Mouse (Mus musculus) frontal cortex, postnatal 25 days (tissue): ENCODE measurements around the gene Adm.
"Not testable (repeated sequence)": the region's sequence is repeated elsewhere in the genome, so short reads cannot be mapped to it uniquely, and the experiment has no call there.

Source experiments
- DNase-seq, 2 experiments: peaks; one replicate each; pipeline ENCODE4 v3.0.0; 2022; ENCODE audit warnings: low spot score in 2 of 2

Gene Adm

DNA sequence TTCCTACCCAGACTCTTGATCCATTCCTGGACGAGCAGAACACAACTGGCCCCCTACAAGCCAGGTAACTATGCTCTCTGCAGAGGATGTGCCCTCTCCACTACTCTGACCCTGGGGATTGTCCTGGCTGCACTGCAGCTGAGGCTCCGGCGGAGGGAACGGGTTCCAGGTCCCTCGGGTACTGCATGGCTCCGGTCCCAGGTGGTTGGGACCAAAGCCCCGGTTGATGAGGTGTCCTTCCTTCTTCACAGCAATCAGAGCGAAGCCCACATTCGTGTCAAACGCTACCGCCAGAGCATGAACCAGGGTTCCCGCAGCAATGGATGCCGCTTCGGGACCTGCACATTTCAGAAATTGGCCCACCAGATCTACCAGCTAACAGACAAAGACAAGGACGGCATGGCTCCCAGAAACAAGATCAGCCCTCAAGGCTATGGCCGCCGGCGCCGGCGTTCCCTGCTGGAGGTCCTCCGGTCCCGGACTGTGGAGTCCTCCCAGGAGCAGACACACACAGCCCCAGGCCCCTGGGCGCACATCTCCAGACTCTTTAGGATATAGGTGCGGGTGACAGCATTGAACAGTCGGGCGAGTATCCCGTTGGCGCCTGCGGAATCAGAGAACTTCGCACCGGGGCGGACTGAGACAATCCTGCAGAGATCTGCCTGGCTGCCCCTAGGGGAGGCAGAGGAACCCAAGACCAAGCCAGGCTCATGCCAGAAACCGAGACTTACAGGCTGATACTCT lies 1.3 kb downstream of the Adm start:
- DNase-seq: peak in 1 of 2 experiments; percentile 23

DNA sequence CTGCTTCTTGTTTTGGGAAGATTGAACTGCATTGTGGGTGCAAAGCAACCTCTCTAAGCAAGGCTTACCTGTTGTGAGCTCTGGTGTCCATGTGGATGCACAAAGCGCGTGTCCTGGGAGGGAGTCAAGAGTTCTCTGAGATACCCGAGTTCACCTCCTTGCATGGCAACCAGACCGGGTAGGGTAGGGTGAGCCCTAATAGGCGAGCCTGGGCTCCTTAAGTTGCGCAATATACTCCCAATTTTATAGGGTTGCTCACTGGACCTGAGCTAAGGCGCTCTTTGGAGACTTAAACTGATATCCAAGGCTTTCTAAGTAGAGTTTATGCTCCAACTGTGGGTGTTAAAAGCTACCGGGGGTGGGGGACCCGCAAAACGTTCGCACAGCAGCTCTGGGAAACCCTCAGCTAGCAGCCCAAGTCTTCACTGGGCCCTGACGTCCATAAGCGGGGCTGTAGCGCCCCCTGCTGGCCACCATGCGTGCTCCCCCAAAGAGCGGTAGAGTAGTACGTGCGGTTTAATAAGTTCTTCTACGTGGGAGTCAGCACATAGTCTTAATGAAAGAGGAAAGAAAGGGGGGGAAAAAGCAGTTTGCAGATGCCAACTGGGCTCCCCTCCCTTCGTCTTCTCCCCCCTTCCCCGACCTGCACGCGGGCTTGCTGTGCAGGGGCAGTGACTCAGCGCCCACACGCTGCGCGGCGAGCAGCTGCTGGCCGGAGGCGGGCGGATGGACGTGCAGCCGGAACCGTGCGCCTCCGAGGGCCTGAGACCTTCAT lies 2.6 kb downstream of the Adm start:
- peak; percentile 68 to 76 for DNase-seq

DNA sequence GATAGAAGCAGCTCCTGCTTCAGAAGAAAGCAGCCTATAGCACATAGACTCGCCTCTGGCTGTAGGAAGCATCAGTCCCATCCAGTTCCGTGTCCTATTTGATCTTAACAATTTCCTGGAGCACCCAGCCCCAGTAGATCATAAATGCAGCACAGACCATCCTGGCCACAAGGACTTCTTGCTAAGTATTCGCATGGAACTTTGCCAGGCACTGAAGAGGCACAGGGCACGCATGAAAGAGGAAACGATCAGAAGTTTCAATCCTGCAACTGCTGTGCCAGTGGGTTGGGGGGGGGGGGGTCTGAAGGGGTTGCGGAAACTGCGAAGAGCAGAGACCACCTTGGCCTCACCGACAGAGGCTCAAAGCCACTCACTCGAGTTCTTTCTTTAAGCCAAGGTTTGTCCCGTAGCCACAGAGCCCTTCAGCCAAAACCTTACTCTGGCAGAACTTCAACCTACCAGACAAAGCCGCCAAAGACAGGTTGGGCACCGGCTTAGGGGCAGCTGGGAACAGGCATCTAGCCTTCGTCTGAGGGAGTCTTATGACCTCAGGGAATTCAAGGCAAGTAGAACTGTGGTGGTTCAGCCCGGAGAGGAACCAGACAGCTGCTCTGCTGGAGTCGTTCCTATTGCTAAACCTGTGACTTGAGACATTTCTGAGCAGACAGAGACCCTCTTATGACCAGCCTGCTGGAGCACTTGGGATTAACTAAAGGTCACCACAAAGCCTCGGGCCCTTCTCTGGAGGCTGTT lies 3.9 kb downstream of the Adm start:
- no peak for DNase-seq

DNA sequence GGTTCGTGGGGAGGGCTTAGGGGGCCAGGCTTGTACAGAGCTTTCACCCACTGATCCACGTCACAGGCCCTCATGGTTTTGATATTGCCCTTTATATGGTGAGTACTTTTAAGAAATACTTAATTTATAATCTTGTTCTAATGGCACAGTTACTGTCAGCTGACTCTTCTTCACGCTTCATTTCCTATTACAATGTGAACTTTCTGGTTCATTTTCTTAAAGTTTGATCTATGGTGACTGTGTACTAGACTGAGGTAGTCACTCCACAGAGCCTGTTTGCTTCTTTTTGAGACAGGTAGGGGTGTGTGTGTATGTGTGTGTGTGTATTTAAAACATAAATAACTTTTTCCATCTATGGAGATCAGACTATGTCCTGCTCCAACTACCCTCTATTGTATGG lies 8.5 kb downstream of the Adm start:
- DNase-seq: no peak

DNA sequence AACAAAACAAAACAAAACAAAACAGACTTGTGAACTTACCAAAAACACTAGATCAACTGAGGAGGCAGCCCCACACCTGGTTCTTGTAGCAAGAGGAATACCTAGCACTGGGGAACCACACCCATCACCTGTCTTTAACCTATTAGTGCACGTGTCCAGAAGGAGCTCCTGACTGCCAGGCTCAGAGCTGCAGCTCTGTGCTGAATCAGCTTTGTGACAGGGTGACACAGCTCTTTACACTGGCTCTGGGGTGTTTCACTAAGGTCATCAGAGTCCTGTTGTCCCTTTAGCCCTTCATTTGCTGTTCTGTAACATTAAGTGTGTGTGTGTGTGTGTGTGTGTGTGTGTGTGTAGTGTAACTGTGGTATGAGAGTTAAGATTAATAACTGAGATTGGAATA lies 9.1 kb downstream of the Adm start:
- no peak for DNase-seq

DNA sequence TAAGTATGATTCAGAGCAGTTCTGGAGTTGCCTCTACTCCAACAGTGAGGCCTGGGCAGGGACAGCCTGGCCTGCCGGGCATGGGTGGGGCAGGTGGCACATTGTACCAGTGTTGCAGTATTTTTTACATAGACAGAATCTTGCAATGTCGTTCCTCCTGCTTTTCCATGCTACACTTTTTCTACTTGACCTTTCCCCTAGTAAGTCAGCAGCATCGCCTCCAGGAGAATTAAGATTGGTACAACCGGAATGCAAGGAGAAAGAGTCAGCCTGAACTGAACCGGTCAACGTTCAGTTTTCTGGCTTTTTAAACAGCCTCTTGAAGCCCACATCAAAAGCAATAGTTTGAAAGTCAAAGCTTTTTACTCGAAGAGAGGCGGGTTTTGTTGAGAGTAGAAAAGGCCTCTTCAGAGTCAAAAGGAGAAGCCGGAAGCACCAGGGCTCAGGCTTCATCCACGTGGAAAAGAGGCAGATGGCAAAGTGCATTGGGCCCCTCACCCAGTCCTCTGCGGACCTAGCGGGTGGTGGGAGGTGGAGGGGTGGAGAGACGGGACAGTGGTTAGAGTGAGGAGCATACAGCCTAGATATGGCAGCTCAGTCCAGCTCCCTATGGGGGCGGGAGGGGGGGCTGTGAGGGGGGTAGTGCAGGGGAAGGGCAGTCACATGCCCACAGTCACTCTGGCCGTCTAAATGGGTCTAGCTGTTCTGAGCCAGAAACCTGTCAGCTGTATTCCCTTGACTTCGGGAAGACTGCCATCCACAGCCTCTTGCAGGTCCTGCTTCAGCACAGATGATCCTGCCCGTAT lies 11.0 kb downstream of the Adm start:
- no peak for DNase-seq

DNA sequence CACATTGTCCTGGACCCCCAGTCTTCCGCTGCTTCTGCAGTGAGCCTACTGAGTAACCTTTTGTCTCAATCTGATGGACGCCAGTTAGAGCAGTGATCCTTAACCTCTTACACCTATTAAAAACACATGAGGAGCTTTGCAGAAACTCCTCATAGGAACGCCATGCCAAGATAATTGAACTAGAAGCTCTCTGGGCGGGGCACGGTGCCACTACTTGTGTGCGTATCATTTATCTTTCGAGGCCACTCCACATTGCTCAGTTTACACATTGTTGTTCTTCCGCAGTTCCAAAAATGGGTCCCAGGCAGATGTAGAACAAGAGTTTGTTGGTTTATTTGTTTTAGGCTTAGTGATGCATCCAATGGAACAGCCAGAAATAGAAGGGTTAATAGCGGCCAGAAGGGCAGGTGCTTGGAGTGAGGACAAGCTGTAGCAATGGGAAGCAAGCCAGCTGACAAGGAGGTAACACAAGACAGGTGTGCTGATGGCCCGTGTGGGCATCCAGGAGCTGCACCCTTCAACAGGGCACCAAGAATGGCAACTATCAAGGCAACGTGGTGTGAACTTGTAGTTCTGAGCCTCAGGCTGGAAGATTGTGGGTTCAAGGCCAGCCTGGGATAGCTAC lies 11.9 kb downstream of the Adm start:
- no peak for DNase-seq

DNA sequence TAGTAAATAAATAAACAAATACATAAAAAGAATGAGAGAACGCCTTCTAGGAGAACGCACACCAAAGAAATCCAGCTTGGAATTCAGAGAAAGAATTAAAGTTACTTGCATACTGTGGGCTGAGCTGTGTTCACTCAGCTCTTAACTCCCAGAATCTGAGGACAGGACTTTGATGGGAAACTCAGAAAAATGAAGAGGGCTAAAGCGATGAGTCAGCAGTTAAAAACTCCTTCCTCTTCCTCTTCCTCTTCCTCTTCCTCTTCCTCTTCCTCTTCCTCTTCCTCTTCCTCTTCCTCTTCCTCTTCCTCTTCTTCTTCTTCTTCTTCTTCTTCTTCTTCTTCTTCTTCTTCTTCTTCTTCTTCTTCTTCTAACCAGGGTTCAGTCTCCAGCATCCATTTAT lies 12.5 kb downstream of the Adm start:
- not testable (repeated sequence) for DNase-seq

DNA sequence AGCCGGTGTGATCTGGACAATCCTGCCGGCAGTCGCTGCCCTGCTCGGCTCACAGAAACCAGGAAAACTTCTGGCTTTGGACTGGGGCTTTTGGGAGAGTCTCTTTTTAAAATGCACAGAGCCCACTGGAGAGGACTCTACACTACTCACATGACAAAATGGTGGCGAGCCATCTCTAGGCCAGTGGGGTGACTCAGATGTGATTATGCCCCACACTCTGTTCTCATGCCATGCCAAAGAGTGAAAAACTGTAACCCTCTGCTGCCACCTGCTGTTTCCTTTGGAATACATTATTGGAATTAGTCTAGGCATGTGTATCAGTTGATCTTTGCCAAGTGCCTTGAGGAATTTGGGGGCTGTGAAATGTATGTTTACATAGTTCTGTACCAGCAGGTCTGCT lies 17.9 kb downstream of the Adm start:
- peak in 1 of 2 experiments; percentile 51 for DNase-seq

DNA sequence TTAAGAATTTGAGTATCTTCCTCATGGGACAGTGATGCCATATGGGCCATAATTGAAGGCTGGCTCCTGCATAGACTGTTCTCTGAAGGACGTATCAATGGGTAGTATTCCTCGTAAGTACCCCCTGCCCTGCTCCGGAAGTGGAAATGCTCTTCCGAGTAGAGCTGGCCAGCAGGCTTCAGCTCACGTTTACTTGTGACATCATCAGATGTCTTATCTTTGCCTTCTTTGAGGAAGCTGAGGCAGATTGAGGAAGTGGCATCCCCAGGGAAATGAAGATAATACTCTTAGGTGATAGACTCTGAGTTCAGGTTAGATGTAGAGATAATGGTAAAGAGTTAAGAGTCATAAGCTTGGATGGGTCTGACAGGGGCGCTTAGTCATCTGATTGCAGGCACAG lies 18.4 kb downstream of the Adm start:
- DNase-seq: no peak

DNA sequence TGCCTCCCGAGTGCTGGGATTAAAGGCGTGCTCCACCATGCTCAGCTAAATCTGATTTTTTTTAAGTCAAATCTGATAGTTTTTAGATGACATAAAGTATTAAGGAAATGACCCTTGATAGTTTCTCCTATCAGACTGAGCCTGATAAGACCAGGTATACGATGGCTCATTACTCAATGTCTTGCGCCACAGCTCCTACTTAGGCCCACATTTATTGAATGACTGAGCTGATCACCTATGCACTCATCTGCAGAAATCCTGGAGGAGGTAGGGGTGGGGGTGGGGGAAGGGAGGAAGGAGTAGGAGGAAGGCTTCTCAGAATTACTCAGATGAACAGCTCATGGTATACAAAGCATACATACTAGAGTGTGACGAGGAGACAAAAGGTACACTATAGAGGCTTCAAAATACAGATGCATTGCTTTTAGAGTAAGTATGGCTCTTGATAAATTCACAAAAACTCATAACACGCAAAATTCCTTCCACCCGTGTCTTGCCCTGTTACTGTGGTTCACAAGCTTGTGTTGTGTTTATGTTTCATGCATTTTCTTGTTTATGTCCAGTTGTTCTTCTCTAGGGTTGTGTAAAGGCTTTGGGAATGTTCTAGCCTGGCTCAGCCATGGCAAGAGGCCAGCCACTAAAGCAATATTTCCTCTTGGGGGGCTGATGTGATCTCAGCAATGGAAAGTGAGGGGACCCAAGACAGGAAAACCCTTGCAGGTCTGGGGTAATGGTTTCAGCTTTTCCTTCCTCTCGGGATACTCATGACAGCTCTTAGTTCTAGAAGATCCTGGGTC lies 19.3 kb downstream of the Adm start:
- DNase-seq: no peak

DNA sequence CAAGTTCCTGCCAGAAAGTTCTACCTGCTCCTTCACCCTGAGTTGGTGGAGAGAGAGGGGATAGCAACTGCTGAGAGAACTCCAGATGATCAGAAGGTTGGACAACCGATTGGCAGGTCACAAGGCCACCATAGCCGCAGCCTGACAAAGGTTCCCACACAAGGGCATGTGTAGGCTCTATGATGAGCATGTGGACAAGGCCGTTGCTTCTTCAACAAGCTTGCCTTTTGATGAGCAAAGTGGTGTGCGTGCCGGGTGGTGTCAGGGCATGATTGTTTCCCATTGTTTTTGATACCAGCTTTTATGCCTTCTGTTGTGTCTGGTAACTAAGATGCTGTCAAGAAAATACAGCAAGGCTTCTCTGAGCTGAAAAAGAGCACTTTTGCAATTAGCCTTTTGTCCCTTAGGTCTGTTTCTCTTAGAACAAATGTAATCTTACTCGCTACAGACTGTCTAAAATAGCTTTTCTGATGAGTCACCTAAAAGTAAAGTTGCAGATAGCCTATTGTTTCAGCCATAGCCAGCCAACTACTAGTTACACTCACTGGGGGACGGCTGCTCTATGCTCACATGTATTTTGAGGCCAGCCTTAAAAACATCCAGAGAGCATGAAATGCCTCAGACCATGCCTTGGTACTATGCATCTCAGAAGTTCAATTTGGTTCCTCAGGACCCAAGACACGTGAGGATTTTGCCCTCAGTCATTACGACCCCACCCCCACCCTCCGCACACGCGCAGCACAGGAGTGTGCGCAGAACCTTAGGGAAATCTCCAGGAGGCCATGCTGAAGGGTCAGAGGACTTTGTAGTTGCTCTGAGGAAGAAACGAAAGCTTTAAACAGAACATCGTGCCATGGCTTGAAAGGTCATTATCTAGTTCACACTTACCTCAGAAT lies 20.3 kb downstream of the Adm start:
- no peak for DNase-seq

DNA sequence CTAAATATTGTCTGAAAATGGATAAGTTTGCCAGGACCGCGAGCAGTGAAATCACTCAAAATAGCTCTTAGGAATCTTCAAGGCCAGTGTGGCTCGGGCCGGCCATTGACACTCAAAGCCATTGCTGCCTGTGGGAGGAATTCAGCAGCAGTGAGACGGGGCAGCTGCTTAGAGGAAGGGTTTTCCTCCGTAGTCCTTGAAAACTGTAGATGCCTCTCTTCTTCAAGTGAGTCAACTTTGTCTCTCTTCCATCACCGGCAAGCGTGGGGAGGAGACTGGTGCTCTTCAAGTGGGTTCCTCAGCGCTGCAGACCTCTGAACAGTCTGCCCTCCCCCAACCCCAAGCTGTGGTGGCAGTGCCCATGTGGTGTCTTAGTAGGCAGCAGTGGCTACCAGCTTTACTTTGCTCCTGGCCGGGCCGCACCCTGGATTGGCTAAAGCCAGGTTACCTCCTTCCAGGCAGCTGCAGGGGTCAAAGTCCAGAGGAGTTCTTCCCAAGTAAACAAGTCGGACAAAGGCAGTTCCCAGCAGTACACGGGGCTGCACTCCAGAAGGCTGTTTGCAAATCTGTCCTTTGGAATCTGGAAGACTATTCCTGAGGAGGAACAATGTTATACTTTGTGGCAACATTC lies 21.1 kb downstream of the Adm start:
- no peak for DNase-seq

DNA sequence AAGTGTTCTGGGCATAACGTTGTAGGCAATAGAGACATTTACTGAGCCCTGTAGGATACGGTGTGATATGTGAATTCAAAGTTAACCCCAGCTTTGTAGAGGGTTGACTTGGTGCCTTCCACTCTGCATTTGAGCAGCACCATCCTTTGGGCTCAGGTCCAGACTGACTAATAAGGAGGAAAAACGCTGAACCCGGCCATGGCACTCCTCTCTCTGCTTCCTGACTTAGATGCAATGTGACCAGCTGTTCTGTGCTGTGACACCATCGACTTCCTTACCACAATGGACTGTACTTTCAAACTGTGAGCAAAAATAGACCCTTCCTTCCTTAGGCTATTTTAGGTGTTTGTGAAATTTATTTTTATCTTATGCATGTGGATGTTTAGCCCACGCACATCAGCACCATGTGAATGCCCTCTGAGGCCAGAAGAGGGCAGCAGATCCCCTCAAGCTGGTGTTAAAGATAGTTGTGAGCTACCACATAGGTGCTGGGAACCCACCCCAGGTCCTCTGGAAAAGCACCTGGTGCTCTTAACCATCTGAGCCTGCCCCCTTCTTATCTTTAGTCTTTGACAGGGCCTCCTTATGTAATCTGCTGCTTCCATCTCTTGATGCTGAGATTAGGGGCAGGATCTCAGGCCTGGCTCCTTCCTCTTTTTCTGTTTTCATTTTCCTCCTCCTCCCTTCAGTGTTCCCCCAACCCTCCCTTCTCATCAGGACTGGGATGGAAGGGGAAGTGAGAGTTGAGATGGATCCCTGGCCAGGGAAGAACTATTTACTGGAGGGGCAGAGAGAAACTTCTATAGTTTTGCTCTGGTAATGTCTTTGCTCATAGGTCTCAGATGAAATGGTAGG lies 21.9 kb downstream of the Adm start:
- no peak for DNase-seq

DNA sequence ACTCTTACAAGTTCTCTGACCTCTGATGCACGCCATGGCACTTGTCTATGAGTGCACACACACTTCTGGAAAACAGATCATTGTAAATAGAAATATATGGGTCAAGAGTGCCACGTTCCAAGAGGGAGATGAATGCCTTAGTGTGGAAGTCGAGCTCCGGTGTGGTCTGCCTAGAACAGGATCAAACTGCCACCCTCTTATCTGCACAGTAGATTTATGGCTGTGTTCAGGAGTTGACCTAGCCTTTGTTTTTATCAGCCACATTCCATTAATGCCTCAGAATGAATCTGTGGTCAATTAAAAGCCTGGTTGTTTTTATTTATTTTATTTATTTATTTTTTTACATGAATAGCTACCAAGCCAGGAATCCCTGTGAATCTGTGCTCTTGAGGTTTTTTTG lies 23.0 kb downstream of the Adm start:
- no peak for DNase-seq

DNA sequence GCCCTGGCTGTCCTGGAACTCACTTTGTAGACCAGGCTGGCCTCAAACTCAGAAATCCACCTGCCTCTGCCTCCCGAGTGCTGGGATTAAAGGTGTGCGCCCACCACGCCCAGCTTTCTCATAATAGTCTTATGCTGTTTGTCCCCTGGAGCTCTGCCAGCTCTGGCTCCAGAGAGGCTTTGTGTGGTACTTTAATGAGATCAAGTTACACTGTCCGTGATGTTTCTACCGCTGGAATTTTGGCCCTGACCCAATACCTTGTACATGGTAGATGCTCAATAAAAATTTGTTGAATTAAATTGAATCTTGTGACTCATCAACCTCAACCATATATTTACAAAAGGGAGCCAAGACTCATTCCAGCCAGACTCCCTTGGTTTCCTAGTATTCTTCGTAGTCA lies 23.6 kb downstream of the Adm start:
- no peak for DNase-seq

DNA sequence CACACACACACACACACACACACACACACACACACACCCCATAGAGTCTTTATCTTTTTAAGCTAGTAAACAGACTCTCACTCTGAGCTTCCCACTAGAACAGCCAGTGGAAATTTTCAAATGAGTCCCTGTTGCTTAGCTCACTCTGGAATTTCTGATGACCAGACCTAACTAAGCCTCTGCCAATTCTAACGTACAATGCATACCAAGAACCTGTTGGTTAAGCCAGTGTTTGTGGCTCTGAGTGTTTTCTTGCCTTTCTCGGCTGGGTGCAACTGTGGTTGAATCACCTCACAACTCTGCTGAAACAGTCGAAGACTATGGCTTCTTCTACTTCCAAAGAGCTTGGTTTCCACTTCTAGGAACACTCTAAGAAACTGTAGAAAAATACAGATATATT lies 27.8 kb downstream of the Adm start:
- DNase-seq: no peak

DNA sequence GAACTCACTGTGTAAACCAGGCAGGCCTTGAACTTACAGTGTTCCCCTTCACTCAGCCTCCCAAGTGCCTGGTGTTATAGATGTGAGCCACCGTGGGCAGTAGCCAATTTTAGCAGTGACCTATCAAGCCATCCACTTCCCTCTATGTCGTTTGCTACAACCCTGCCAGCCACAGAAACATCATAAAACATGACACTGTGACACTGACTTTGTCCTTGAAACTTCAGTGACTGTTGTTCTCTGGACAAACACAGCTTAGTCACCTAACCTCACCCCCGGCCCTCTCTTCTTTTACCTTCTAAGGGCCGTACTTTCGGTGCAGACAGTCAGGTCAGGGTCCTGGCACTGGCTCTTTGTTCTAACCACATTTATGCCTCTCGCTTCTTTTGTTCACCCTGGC lies 28.5 kb downstream of the Adm start:
- DNase-seq: no peak
